In the genomic region with DNA sequence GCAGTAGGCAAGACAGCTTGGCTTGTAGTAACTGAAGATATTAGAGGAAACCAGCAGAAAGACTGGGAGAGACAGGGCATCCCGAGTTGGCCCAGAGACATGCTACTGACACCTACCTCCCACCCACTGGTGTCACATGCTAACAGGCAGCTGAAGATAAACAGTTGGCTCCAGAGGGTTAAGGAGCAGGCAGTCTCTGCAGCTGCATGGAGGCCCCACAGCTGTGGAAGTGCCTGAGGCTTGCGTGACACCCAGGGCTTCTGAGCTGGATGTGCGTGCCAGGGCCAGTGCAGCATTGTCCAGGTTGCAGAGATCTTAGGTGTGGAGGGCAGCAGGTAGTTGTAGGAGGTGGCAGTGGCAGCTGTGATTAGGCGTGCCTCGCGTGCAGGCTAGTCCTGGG, we compare ENCODE assay signal across 29 mouse cellular contexts. TPM values are rescaled to one million over a fixed set of nuclear protein-coding genes. Genes with fewer than 3 reads are reported as not detected.
DNase-seq lines count a peak whose midpoint lies in the region; ATAC-seq and TF ChIP-seq lines count a peak whose summit lies in the region.
"Had no signal": no experiment of that assay in that cellular context is flagged by ENCODE, and none has a peak within 500 bp of the region (broad histone marks: within the 10 kb centered on the region; RNA-seq: fewer than 3 reads in every experiment).

No protein-coding gene starts in this region.

- intact Hi-C loops in heart, postnatal 10 days (cut with DNase I): no loop called here

- peaks cover 22% of the 10 kb centered on the region for H3K4me1 ChIP-seq in heart, embryonic 12.5 days (replicated peaks)
- peaks cover 14% of the 10 kb centered on the region for H3K4me1 ChIP-seq in kidney, embryonic 16.5 days (ENCODE audit: insufficient read depth, low read length)
- H3K4me1 ChIP-seq in ES-E14 (ENCODE audit: control insufficient read depth in 2 of 2, insufficient read depth in 2 of 2, low read length in 2 of 2, poor library complexity in 1 of 2): peaks cover 3 to 9% of the 10 kb centered on the region in 2 experiments; a peak in 3 of 4 replicates

- in situ Hi-C loops in ES-E14 (cut with MboI; ENCODE audit: low sequenced_read_pairs in 2 of 2, unreplicated experiment in 2 of 2): no loop called here

- ATAC-seq in heart, embryonic 12.5 days (ENCODE audit: insufficient number of reproducible peaks, low FRiP score): no peak
- ATAC-seq in kidney, embryonic 16.5 days (ENCODE audit: low FRiP score, low TSS enrichment): no peak
- ATAC-seq: CD4-positive, CD25-positive, alpha-beta regulatory T cell, adult 4 months; forebrain, postnatal 0 days; intestine, embryonic 16.5 days; liver, embryonic 12.5 days; liver, postnatal 0 days; midbrain, embryonic 15.5 days had no signal

- H3K27ac ChIP-seq in heart, embryonic 12.5 days (ENCODE audit: poor library complexity, severe bottlenecking): peak overlapping the region; percentile 2; the same call in 1 of the 2 replicates
- peak overlapping the region; percentile 9 for H3K27ac ChIP-seq in kidney, embryonic 16.5 days (ENCODE audit: low read length)
- H3K27ac ChIP-seq in ES-E14 (ENCODE audit: insufficient read depth, low read depth, low read length, poor library complexity, severe bottlenecking): 0 out of 2 replicates have a peak overlapping the region, but pooled peaks have one; percentile 1
- H3K27ac ChIP-seq: embryonic facial prominence, embryonic 10.5 days; embryonic facial prominence, embryonic 15.5 days; forebrain, embryonic 12.5 days; hindbrain, embryonic 13.5 days; liver, embryonic 12.5 days; midbrain, embryonic 10.5 days; midbrain, embryonic 15.5 days had no signal

- no peak for DNase-seq in heart, postnatal 10 days
- no peak for DNase-seq in kidney, adult 9 months
- DNase-seq in ES-E14 (ENCODE audit: low read depth, low spot score): no peak
- peak; percentile 23 for DNase-seq in ZHBTc4 (ENCODE audit: low read depth, low spot score)
- DNase-seq in adrenal gland, postnatal 4 days (ENCODE audit: low spot score in 2 of 2): no peak
- DNase-seq: adrenal gland, adult 8-10 months; cerebellum, adult 8-10 months; cerebellum, postnatal 25 days; forebrain, postnatal 0 days; gastrocnemius, postnatal 10 days; heart, postnatal 14 days; layer of hippocampus, postnatal 36 days; left cerebral cortex, postnatal 4 days; liver, postnatal 0 days; lung, postnatal 14 days; spleen, adult 18-20 months; thymus, postnatal 36 days had no signal

- WGBS in heart, embryonic 12.5 days: 65% methylated on average over 6 of the region's 6 CpGs
- WGBS in kidney, embryonic 16.5 days: 59% methylated on average over 6 of the region's 6 CpGs

- H3K27me3 ChIP-seq in heart, embryonic 12.5 days (replicated peaks): no peaks in the 10 kb centered on the region
- no peaks in the 10 kb centered on the region for H3K27me3 ChIP-seq in kidney, embryonic 16.5 days (ENCODE audit: insufficient read depth, low read length)
- H3K27me3 ChIP-seq: embryonic facial prominence, embryonic 15.5 days; forebrain, embryonic 12.5 days; hindbrain, embryonic 13.5 days; liver, embryonic 12.5 days; midbrain, embryonic 15.5 days had no signal

- no peak overlapping the region; the same call in 1 of the 2 replicates for H3K9ac ChIP-seq in heart, embryonic 12.5 days
- H3K9ac ChIP-seq in kidney, embryonic 16.5 days (replicated peaks; ENCODE audit: low read length): no peak overlapping the region
- H3K9ac ChIP-seq in ES-E14 (ENCODE audit: insufficient read depth, low read depth, low read length, poor library complexity, severe bottlenecking): no peak overlapping the region
- H3K9ac ChIP-seq: embryonic facial prominence, embryonic 15.5 days; forebrain, embryonic 12.5 days; forebrain, postnatal 0 days; hindbrain, embryonic 13.5 days; liver, embryonic 12.5 days; liver, postnatal 0 days; midbrain, embryonic 15.5 days had no signal

- H3K36me3 ChIP-seq in heart, embryonic 12.5 days: peaks cover 25% of the 10 kb centered on the region
- H3K36me3 ChIP-seq in kidney, embryonic 16.5 days (ENCODE audit: insufficient read depth, low read length): 0 out of 2 replicates have a peak, but pooled peaks cover 3% of the 10 kb centered on the region
- H3K36me3 ChIP-seq in ES-E14 (ENCODE audit: control insufficient read depth, insufficient read depth, low read length, poor library complexity, severe bottlenecking): no peaks in the 10 kb centered on the region; the same call in 1 of the 2 replicates

- no peak overlapping the region for H3K4me2 ChIP-seq in heart, embryonic 12.5 days
- H3K4me2 ChIP-seq in kidney, embryonic 16.5 days (replicated peaks; ENCODE audit: low read depth, low read length): no peak overlapping the region
- H3K4me2 ChIP-seq: embryonic facial prominence, embryonic 15.5 days; forebrain, embryonic 12.5 days; hindbrain, embryonic 13.5 days; liver, embryonic 12.5 days; midbrain, embryonic 15.5 days had no signal

- H3K9me3 ChIP-seq in heart, embryonic 12.5 days (replicated peaks): no peaks in the 10 kb centered on the region
- no peaks in the 10 kb centered on the region for H3K9me3 ChIP-seq in kidney, embryonic 16.5 days (ENCODE audit: low read length)
- H3K9me3 ChIP-seq in ES-E14 (ENCODE audit: control insufficient read depth, insufficient read depth, low read depth, low read length): no peaks in the 10 kb centered on the region
- H3K9me3 ChIP-seq: embryonic facial prominence, embryonic 10.5 days; embryonic facial prominence, embryonic 15.5 days; forebrain, embryonic 12.5 days; hindbrain, embryonic 13.5 days; liver, embryonic 12.5 days; midbrain, embryonic 10.5 days; midbrain, embryonic 15.5 days had no signal

- no peak overlapping the region for H3K4me3 ChIP-seq in heart, embryonic 12.5 days
- H3K4me3 ChIP-seq in kidney, embryonic 16.5 days (ENCODE audit: low read length): no peak overlapping the region
- H3K4me3 ChIP-seq in ES-E14 (ENCODE audit: insufficient read depth in 1 of 2, low read depth in 1 of 2, low read length in 2 of 2, poor library complexity in 1 of 2, severe bottlenecking in 1 of 2): no peak overlapping the region
- H3K4me3 ChIP-seq: embryonic facial prominence, embryonic 10.5 days; embryonic facial prominence, embryonic 15.5 days; forebrain, embryonic 12.5 days; hindbrain, embryonic 13.5 days; liver, embryonic 12.5 days; midbrain, embryonic 10.5 days; midbrain, embryonic 15.5 days had no signal

TF ChIP-seq in ES-E14, 5 proteins besides CTCF, POLR2A, EP300 and RAD21:
- no peak for TF ChIP-seq CHD2 (IDR thresholded peaks at IDR 0.05; ENCODE audit: low read depth, low read length)
- TF ChIP-seq MAFK (IDR thresholded peaks at IDR 0.05; ENCODE audit: insufficient read depth, low read depth, low read length): no peak
- TF ChIP-seq ZC3H11A (IDR thresholded peaks at IDR 0.05; ENCODE audit: borderline replicate concordance, low read depth, low read length): no peak
- no peak for TF ChIP-seq HCFC1 (IDR thresholded peaks at IDR 0.05; ENCODE audit: borderline replicate concordance, insufficient read depth, low read length)
- TF ChIP-seq ZNF384 (IDR thresholded peaks at IDR 0.05; ENCODE audit: low read depth, low read length): no peak

RNA-seq across cellular contexts. Expression of gene Pam16, which starts 2.3 kb away (rescaled TPM):
- polyA plus RNA-seq in heart, embryonic 12.5 days (2016; fragmentation: Nextera tagmentation; extraction: Ambion mirVana): 127 and 128 TPM in 2 replicates
- total RNA-seq in heart, postnatal 10 days (2021): 100 to 1,000 TPM in 1 of 2 experiments, 10 to 100 TPM in 1; 96.6 to 125 TPM
- polyA plus RNA-seq in kidney, embryonic 16.5 days (2015; fragmentation: Nextera tagmentation; extraction: Ambion mirVana): 67.8 and 80.4 TPM in 2 replicates
- total RNA-seq in ES-E14 (2012; rRNA removed): 127 and 131 TPM in 2 replicates
- 10 to 100 TPM; 68.8 to 72.6 TPM for total RNA-seq in adrenal gland, postnatal 4 days (2021)

RNA-seq across cellular contexts. Expression of gene Vasn, which starts 12.6 kb away (rescaled TPM):
- 14.8 and 16.4 TPM in 2 replicates for polyA plus RNA-seq in heart, embryonic 12.5 days (2016; fragmentation: Nextera tagmentation; extraction: Ambion mirVana)
- total RNA-seq in heart, postnatal 10 days (2021): 10 to 100 TPM; 13.6 to 18.0 TPM
- polyA plus RNA-seq in kidney, embryonic 16.5 days (2015; fragmentation: Nextera tagmentation; extraction: Ambion mirVana): 26.8 TPM in 2 replicates
- 8.7 and 11.2 TPM in 2 replicates for total RNA-seq in ES-E14 (2012; rRNA removed)
- 10 to 100 TPM; 15.7 to 18.8 TPM for total RNA-seq in adrenal gland, postnatal 4 days (2021)

RNA-seq across cellular contexts. Expression of gene Dnaja3, which starts 12.7 kb away (rescaled TPM):
- polyA plus RNA-seq in heart, embryonic 12.5 days (2016; fragmentation: Nextera tagmentation; extraction: Ambion mirVana): 77.6 and 77.7 TPM in 2 replicates
- total RNA-seq in heart, postnatal 10 days (2021): 100 to 1,000 TPM; 106 to 107 TPM
- polyA plus RNA-seq in kidney, embryonic 16.5 days (2015; fragmentation: Nextera tagmentation; extraction: Ambion mirVana): 89.6 and 95.3 TPM in 2 replicates
- total RNA-seq in ES-E14 (2012; rRNA removed): 45.5 and 53.2 TPM in 2 replicates
- 10 to 100 TPM; 78.6 to 83.5 TPM for total RNA-seq in adrenal gland, postnatal 4 days (2021)

RNA-seq across cellular contexts. Expression of gene Glis2, which starts 32.6 kb away (rescaled TPM):
- polyA plus RNA-seq in heart, embryonic 12.5 days (2016; fragmentation: Nextera tagmentation; extraction: Ambion mirVana): 24.9 and 25.5 TPM in 2 replicates
- 10 to 100 TPM; 27.6 to 34.5 TPM for total RNA-seq in heart, postnatal 10 days (2021)
- polyA plus RNA-seq in kidney, embryonic 16.5 days (2015; fragmentation: Nextera tagmentation; extraction: Ambion mirVana): 43.6 and 53.6 TPM in 2 replicates
- 18.2 and 19.6 TPM in 2 replicates for total RNA-seq in ES-E14 (2012; rRNA removed)
- 10 to 100 TPM; 66.0 to 77.7 TPM for total RNA-seq in adrenal gland, postnatal 4 days (2021)
- total RNA-seq: neutrophil, adult 5-6 weeks had no signal

RNA-seq across cellular contexts. Expression of gene Coro7, which starts 52.5 kb away (rescaled TPM):
- polyA plus RNA-seq in heart, embryonic 12.5 days (2016; fragmentation: Nextera tagmentation; extraction: Ambion mirVana): 14.8 and 15.3 TPM in 2 replicates
- total RNA-seq in heart, postnatal 10 days (2021): 10 to 100 TPM; 24.6 to 26.1 TPM
- polyA plus RNA-seq in kidney, embryonic 16.5 days (2015; fragmentation: Nextera tagmentation; extraction: Ambion mirVana): 21.4 and 24.0 TPM in 2 replicates
- total RNA-seq in ES-E14 (2012; rRNA removed): 14.4 and 21.3 TPM in 2 replicates
- 10 to 100 TPM; 32.8 to 42.6 TPM for total RNA-seq in adrenal gland, postnatal 4 days (2021)
